Mouse (Mus musculus) stomach, embryonic 15.5 days (tissue): Measurements from ENCODE around the gene Tbc1d10b. TPM values are rescaled to one million over a fixed set of nuclear protein-coding genes. Genes with fewer than 3 reads are reported as not detected.
A peak's percentile ranks its signal among the peaks of the same experiment; 100 is the strongest.

Experiments
- ATAC-seq: fragments of 200-750 bp; cut with Nextera tagmentation; 2 replicates; pipeline ENCODE4 v1.8.0; 2017; ENCODE audit warnings: low read depth, moderate number of reproducible peaks, moderate TSS enrichment; ENCODE audit not compliant: insufficient read depth, low FRiP score
- H3K27ac ChIP-seq: fragments of 300-500 bp; sonication (generic); 2 replicates; pipeline ENCODE4 v1.5.1; 2015; ENCODE audit warnings: mild to moderate bottlenecking, inconsistent platforms
- H3K27me3 ChIP-seq: fragments of 300-500 bp; sonication (generic); replicated peaks from 2 replicates; pipeline ENCODE4 v1.6.1; 2015; ENCODE audit warnings: inconsistent platforms
- H3K36me3 ChIP-seq: fragments of 300-500 bp; sonication (generic); 2 replicates; pipeline ENCODE4 v1.6.1; 2015; ENCODE audit warnings: inconsistent platforms
- H3K4me1 ChIP-seq: fragments of 300-500 bp; sonication (generic); 2 replicates; pipeline ENCODE4 v1.6.1; 2015; ENCODE audit warnings: inconsistent platforms
- H3K4me2 ChIP-seq: fragments of 300-500 bp; sonication (generic); 2 replicates; pipeline ENCODE4 v1.6.1; 2015; ENCODE audit warnings: mild to moderate bottlenecking, inconsistent platforms
- H3K4me3 ChIP-seq: fragments of 300-500 bp; sonication (generic); replicated peaks from 2 replicates; pipeline ENCODE4 v1.5.1; 2015; ENCODE audit warnings: inconsistent platforms
- H3K9ac ChIP-seq: fragments of 300-500 bp; sonication (generic); 2 replicates; pipeline ENCODE4 v1.6.1; 2015; ENCODE audit warnings: inconsistent platforms
- H3K9me3 ChIP-seq: fragments of 300-500 bp; sonication (generic); 2 replicates; pipeline ENCODE4 v1.6.1; 2016; ENCODE audit warnings: inconsistent platforms
- WGBS: fragments of 180-500 bp; shearing (Covaris S2); methylation state at CpG from one replicate; pipeline ENCODE4 v1.1.7; 2015; 5-methylcytosine and 5-hydroxymethylcytosine counted together
- polyA plus RNA-seq: library from polyadenylated mRNA; unstranded; fragments of >200 nt; fragmentation: Nextera tagmentation; extraction: Ambion mirVana; gene quantifications from 2 replicates; pipeline ENCODE4 v1.2.1, GENCODE M21; 2015

The Tbc1d10b gene
- polyA plus RNA-seq, 1 experiment from 2014 or later: 24.4 TPM

GRCm38 (mm10) chr7:127234777-127235176 lies 26.5 kb upstream of the Tbc1d10b start:
- Histone ChIP-seq H3K27ac (no peak overlapping the region), H3K9me3 (no peaks in the 10 kb centered on the region), H3K4me2 (no peak overlapping the region; the same call in 1 of the 2 replicates), H3K36me3 (peaks cover 38% of the 10 kb centered on the region), H3K4me1 (peaks cover 15% of the 10 kb centered on the region), H3K27me3 (no peaks in the 10 kb centered on the region), H3K9ac (no peak overlapping the region), H3K4me3 (no peak overlapping the region)
- ATAC-seq: no peak
- WGBS: 94% methylated on average over 2 of the region's 2 CpGs

GRCm38 (mm10) chr7:127233765-127234164 lies 25.5 kb upstream of the Tbc1d10b start:
- H3K27ac ChIP-seq: peak overlapping the region; percentile 98

GRCm38 (mm10) chr7:127233368-127233749 lies 25.1 kb upstream of the Tbc1d10b start:
- Histone ChIP-seq H3K4me3 (peak overlapping the region; percentile 80), H3K9me3 (no peaks in the 10 kb centered on the region), H3K4me1 (peaks cover 15% of the 10 kb centered on the region), H3K36me3 (peaks cover 33% of the 10 kb centered on the region), H3K4me2 (peak overlapping the region; percentile 53), H3K9ac (peak overlapping the region; percentile 80), H3K27ac (peak overlapping the region; percentile 98), H3K27me3 (no peaks in the 10 kb centered on the region)
- ATAC-seq: peak; percentile 56
- WGBS: 0% methylated on average over 27 of the region's 27 CpGs

More at GRCm38 (mm10) chr7:127233765-127234164, 25.5 kb upstream of the Tbc1d10b start:
- H3K36me3 ChIP-seq: peaks cover 37% of the 10 kb centered on the region
- H3K9ac ChIP-seq: peak overlapping the region; percentile 80; the same call in 1 of the 2 replicates
- no peaks in the 10 kb centered on the region for H3K27me3 ChIP-seq
- H3K9me3 ChIP-seq: no peaks in the 10 kb centered on the region
- WGBS: 2% methylated on average over 9 of the region's 9 CpGs
- peak overlapping the region; percentile 53 for H3K4me2 ChIP-seq
- peaks cover 15% of the 10 kb centered on the region for H3K4me1 ChIP-seq
- peak overlapping the region; percentile 80 for H3K4me3 ChIP-seq
- no peak for ATAC-seq

- Histone ChIP-seq H3K4me1 (peaks cover 15% of the 10 kb centered on the region), H3K9ac (peak within 1 kb of the TSS; percentile 80), H3K27ac (peak within 1 kb of the TSS; percentile 98), H3K4me3 (peak within 1 kb of the TSS; percentile 80), H3K36me3 (peaks cover 28% of the 10 kb centered on the region), H3K27me3 (no peaks in the 10 kb centered on the region), H3K9me3 (no peaks in the 10 kb centered on the region), H3K4me2 (peak within 1 kb of the TSS; percentile 53)
- WGBS: under 1% methylated on average over 63 of the region's 64 CpGs
- peak; percentile 91 for ATAC-seq
Observed at GRCm38 (mm10) chr7:127232622-127233367, 24.5 kb upstream of the Tbc1d10b start, which contains the start of the genes Zfp553 and Sept1. Gene Zfp553, plus strand, starts transcription at chr7:127233061. Gene Sept1, minus strand, starts transcription at chr7:127233130.

- H3K4me1 ChIP-seq: peaks cover 15% of the 10 kb centered on the region
- H3K27ac ChIP-seq: peak overlapping the region; percentile 98
- peak overlapping the region; percentile 80; the same call in 1 of the 2 replicates for H3K9ac ChIP-seq
- H3K36me3 ChIP-seq: peaks cover 21% of the 10 kb centered on the region
- no peaks in the 10 kb centered on the region for H3K9me3 ChIP-seq
- ATAC-seq: no peak
- H3K4me2 ChIP-seq: peak overlapping the region; percentile 53
- H3K27me3 ChIP-seq: no peaks in the 10 kb centered on the region
- WGBS: 4% methylated on average over 20 of the region's 20 CpGs
- H3K4me3 ChIP-seq: peak overlapping the region; percentile 80
Observed at GRCm38 (mm10) chr7:127231826-127232621, 23.8 kb upstream of the Tbc1d10b start.

GRCm38 (mm10) chr7:127231376-127231775 lies 23.1 kb upstream of the Tbc1d10b start:
- Histone ChIP-seq H3K27me3 (no peaks in the 10 kb centered on the region), H3K9me3 (no peaks in the 10 kb centered on the region), H3K4me1 (peaks cover 15% of the 10 kb centered on the region), H3K27ac (peak overlapping the region; percentile 98; the same call in 1 of the 2 replicates), H3K9ac (no peak overlapping the region), H3K4me3 (peak overlapping the region; percentile 80), H3K4me2 (peak overlapping the region; percentile 53), H3K36me3 (peaks cover 15% of the 10 kb centered on the region)
- 46% methylated on average over 3 of the region's 3 CpGs for WGBS
- no peak for ATAC-seq

GRCm38 (mm10) chr7:127228615-127229303 lies 20.5 kb upstream of the Tbc1d10b start:
- ATAC-seq: peak; percentile 13; the same call in 1 of the 2 replicates
- no peaks in the 10 kb centered on the region for H3K27me3 ChIP-seq
- no peaks in the 10 kb centered on the region for H3K9me3 ChIP-seq
- 68% methylated on average over 4 of the region's 4 CpGs for WGBS
- H3K4me2 ChIP-seq: no peak overlapping the region
- no peak overlapping the region for H3K4me3 ChIP-seq
- H3K36me3 ChIP-seq: no peaks in the 10 kb centered on the region
- H3K4me1 ChIP-seq: peaks cover 11% of the 10 kb centered on the region
- no peak overlapping the region for H3K27ac ChIP-seq
- no peak overlapping the region for H3K9ac ChIP-seq

- H3K9ac ChIP-seq: no peak overlapping the region
- peaks cover 3% of the 10 kb centered on the region; the same call in 1 of the 2 replicates for H3K4me1 ChIP-seq
- no peak overlapping the region for H3K4me3 ChIP-seq
- H3K27ac ChIP-seq: 0 out of 2 replicates have a peak overlapping the region, but pooled peaks have one; percentile 7
- no peaks in the 10 kb centered on the region for H3K9me3 ChIP-seq
- 77% methylated on average over 11 of the region's 11 CpGs for whole genome bisulfite sequencing
- ATAC-seq: peak; percentile 75; the same call in 1 of the 2 replicates
- H3K4me2 ChIP-seq: no peak overlapping the region
- no peaks in the 10 kb centered on the region for H3K27me3 ChIP-seq
- no peaks in the 10 kb centered on the region for H3K36me3 ChIP-seq
Observed at GRCm38 (mm10) chr7:127225147-127225995, 17.1 kb upstream of the Tbc1d10b start.

- Histone ChIP-seq H3K4me3 (no peak overlapping the region), H3K27me3 (no peaks in the 10 kb centered on the region), H3K4me1 (no peaks in the 10 kb centered on the region), H3K36me3 (no peaks in the 10 kb centered on the region), H3K9ac (no peak overlapping the region), H3K4me2 (no peak overlapping the region), H3K9me3 (no peaks in the 10 kb centered on the region), H3K27ac (no peak overlapping the region)
- no peak for ATAC-seq
- 92% methylated on average over 6 of the region's 6 CpGs for WGBS
Observed at GRCm38 (mm10) chr7:127224616-127225015, 16.3 kb upstream of the Tbc1d10b start.

- H3K4me2 ChIP-seq: no peak overlapping the region
- WGBS: 79% methylated on average over 6 of the region's 6 CpGs
Observed at GRCm38 (mm10) chr7:127223515-127224478, 15.5 kb upstream of the Tbc1d10b start.

More at GRCm38 (mm10) chr7:127223515-127224478, 15.5 kb upstream of the Tbc1d10b start:
- no peak overlapping the region for H3K27ac ChIP-seq
- no peaks in the 10 kb centered on the region for H3K36me3 ChIP-seq
- H3K27me3 ChIP-seq: no peaks in the 10 kb centered on the region
- ATAC-seq: peak; percentile 66; the same call in 1 of the 2 replicates
- H3K9ac ChIP-seq: no peak overlapping the region
- H3K9me3 ChIP-seq: no peaks in the 10 kb centered on the region
- no peaks in the 10 kb centered on the region for H3K4me1 ChIP-seq
- no peak overlapping the region for H3K4me3 ChIP-seq
